Mouse (Mus musculus) spleen, postnatal 36 days (tissue): ENCODE data around the gene Dph5.
"Not testable (repeated sequence)": the region's sequence is repeated elsewhere in the genome, so short reads cannot be mapped to it uniquely, and the experiment has no call there.

ENCODE experiments used
- DNase-seq, 2 experiments: peaks; one replicate each; pipeline ENCODE4 v3.0.0; 2022; ENCODE audit warnings: low spot score in 2 of 2, mixed read lengths in 1 of 2

Gene Dph5

GRCm38 (mm10) chr3:115887427-115888309 lies at the start of gene Dph5:
Dph5 (plus strand) TSS chr3:115887837.
- peak; percentile 90 to 91 for DNase-seq

- DNase-seq: no peak
Measured at GRCm38 (mm10) chr3:115844566-115844965, 43.1 kb upstream of the Dph5 start.

- DNase-seq: no peak
Measured at GRCm38 (mm10) chr3:115845032-115845618, 42.5 kb upstream of the Dph5 start.

- DNase-seq: no peak
Measured at GRCm38 (mm10) chr3:115845724-115846123, 41.9 kb upstream of the Dph5 start.

- DNase-seq: no peak
Measured at GRCm38 (mm10) chr3:115846153-115846552, 41.5 kb upstream of the Dph5 start.

- no peak for DNase-seq
Measured at GRCm38 (mm10) chr3:115848686-115849480, 38.8 kb upstream of the Dph5 start.

- peak; percentile 71 to 76 for DNase-seq
Measured at GRCm38 (mm10) chr3:115850946-115851345, 36.7 kb upstream of the Dph5 start.

- peak in 1 of 2 experiments; percentile 20 for DNase-seq
Measured at GRCm38 (mm10) chr3:115854672-115855191, 32.9 kb upstream of the Dph5 start.

GRCm38 (mm10) chr3:115855576-115855975 lies 32.1 kb upstream of the Dph5 start:
- DNase-seq: no peak

- no peak for DNase-seq
Measured at GRCm38 (mm10) chr3:115856484-115857022, 31.1 kb upstream of the Dph5 start.

GRCm38 (mm10) chr3:115857436-115857835 lies 30.2 kb upstream of the Dph5 start:
- no peak for DNase-seq

GRCm38 (mm10) chr3:115858822-115859221 lies 28.8 kb upstream of the Dph5 start:
- peak; percentile 62 to 70 for DNase-seq

GRCm38 (mm10) chr3:115860780-115861179 lies 26.9 kb upstream of the Dph5 start:
- not testable (repeated sequence) for DNase-seq

GRCm38 (mm10) chr3:115863487-115863886 lies 24.1 kb upstream of the Dph5 start:
- DNase-seq: no peak

GRCm38 (mm10) chr3:115867150-115867549 lies 20.5 kb upstream of the Dph5 start:
- DNase-seq: no peak

- DNase-seq: no peak
Measured at GRCm38 (mm10) chr3:115867901-115868300, 19.7 kb upstream of the Dph5 start.

- DNase-seq: no peak
Measured at GRCm38 (mm10) chr3:115869360-115869759, 18.3 kb upstream of the Dph5 start.

GRCm38 (mm10) chr3:115875551-115875950 lies 12.1 kb upstream of the Dph5 start:
- DNase-seq: peak; percentile 75 to 77

- DNase-seq: no peak
Measured at GRCm38 (mm10) chr3:115877133-115877532, 10.5 kb upstream of the Dph5 start.

GRCm38 (mm10) chr3:115884086-115884485 lies 3.6 kb upstream of the Dph5 start:
- no peak for DNase-seq

GRCm38 (mm10) chr3:115888310-115889106 lies 871 bp downstream of the Dph5 start:
- peak; percentile 29 to 36 for DNase-seq
